Mouse (Mus musculus) mature B cell (primary cell): ENCODE results near the gene Ptpn1.

Source experiments
- in situ Hi-C: fragments of 300-500 bp; cut with MboI; formaldehyde crosslinking; loops from 2 replicates; pipeline ENCODE4 v1.14.3; 2019

Ptpn1 gene

DNA sequence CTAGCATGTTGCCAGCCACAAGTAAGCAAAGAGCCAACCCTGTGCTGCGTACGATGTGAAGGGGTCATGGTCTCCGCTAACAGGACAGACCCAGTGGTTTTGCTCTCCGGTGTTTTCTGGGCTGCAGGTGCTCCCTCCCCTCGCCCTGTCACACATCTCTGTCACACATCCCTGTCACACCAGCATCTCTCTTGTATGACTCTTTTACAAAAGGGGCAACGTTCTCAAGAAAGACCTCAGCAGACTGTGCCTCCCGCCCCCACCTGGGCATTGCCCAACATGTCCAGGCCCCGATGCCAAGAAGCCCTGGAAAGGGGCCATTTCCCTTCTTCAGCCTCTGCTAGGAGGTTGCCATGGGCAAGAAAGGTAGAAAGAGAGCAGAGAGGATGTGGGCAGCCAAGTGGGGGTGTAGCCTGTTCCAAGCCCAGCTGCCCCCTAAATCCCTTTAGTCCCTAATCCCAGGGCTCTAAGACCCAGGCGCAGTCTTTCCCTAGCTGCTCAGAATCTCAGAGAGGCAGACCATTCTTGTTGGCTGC is 10.8 kb upstream of the Ptpn1 start:
- in situ Hi-C loops, result no loop called here

DNA sequence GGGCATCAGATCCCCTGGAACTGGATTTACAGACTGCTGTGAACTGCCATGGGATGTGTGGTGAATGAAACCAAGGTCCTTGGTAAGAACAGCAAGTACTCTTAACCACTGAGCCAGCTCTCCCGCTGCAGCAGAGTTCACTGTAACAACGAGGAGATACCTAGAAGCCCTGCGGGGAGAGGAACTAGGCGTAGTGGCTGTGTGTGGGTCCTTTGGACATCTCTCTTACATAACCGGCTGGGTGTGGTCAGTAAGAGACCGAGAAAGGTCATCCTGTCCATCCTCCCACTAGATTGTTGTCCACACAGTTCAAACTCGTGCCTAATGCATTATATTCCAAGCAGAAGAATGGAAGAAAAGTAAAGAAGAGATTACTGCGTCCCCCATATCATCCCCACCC is 10.0 kb upstream of the Ptpn1 start:
- in situ Hi-C loops, result no loop called here

DNA sequence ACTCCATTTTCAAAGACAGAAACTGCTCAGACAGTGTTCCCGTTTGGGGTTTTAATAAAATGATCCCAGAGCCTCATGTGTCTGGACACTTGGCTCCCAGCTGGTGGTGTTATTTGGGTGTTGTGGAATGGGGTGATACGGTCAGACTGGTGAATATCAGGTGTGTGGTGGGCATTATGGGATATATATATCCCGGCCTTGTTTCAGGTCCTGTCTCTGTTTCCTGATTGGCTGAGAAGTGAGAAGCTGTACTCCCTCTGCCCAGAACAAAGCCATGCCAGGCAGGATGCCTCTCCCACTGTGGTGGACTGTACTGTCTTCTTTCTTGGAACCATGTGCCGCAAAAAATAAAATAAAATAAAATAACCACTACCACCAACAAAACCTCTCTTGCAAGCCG is 7.8 kb upstream of the Ptpn1 start:
- in situ Hi-C loops, result no loop called here

DNA sequence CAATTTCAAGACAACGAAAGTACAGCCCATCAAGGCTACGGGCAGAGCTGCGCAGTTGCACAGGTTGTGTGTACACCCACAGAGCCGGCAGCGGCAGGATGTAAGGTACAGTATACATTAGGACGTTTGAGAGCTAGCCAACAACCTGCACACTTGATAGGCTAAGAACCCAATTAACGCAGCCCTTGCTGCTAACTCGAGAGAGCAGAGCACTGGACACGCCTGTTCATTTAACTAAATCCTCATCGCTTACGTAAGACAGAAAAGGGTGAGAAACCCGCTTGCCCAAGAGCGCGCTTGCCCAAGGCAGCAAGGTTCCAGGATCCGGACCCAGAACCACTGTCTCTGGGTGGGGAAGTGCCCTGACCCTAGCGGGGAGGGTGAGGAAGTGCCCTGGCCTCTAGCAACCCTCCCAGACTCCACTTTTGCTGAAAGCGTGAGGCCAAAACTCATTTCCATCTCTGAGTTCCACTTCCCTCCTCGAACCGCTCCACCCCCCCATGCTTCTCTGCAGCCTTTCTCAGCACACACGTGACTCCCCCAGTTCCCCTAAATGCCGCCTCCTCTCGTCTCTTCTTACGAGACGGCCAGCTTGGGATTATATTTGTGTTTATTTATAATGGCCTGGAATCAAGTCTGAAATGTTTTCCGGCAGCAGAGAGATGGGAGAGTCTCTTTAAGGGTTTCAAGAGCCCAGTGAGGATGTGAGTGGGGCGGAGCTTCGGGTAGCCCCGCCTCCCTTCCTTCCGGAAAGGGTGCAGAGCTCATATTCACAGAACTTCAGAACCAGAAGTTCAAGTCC is 6.9 kb upstream of the Ptpn1 start:
- in situ Hi-C loops, result no loop called here

DNA sequence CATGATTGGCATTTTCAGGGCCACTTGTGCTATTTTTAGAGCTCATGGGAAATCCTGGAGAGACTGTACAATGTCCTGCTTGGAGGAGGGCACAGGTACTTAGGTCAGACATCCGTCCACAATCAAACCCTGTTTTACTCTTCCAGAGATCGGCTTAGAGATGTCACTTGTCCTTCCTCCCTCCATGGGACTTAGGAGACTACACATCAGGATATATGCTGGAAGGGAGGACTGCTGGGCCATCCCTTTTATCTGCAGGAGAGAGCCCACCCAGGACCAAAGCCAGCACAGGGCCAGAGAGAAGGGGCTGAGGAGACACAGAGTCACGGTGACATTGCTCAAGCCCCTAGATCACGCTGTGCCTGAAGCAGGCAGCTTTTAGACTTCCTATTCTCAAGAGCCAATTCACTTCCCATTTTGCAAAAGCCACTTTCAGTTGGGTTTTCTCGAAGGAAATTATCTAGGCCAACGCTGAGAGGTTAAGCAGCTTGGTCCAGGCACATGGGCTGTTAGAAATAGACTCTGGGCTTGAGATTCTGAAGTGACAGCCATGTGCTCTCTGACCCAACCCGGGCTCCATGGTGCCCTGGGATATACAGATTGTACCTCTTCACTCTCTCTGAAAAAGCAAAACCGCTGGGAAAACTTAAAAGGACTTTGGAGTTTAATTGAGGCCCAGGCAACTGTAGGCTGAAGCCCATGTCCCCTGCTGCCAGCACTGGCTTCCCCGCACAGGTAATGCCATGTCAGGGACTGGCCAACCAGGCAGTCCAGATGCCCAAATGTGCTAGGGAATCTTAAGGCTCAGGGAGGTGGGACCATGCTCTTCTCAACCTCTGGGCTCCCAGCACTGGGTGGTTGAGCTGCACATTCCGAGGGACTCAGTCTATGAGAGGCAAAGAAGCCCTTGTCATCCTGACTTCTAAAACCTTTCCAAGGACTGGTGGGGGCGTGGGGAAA is 5.7 kb upstream of the Ptpn1 start:
- in situ Hi-C loops, result no loop called here

DNA sequence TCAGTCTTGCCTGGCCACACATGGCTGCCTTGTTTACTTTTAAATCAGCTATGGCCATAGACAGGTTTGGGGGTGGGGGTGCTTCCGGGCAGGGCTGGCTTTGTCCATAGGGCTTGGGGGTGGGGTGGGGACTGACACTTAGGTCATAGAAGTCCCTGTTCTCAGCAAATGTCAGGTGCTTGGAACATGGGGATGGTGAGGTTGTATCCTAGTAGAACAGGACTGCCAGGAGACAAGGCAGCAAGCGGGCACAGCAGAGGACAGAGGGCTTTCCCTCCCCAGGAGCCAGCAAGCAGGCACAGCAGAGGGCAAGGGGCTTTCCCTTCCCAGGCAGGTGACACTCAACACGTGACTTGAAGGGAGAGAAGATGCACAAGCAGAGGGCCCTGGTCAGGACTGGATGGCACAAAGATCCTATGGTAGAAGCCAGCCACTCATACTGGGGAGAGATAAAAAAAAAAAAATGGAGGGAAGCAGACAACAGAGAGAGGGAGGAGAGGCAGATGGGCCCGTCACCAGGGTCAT is 3.8 kb upstream of the Ptpn1 start:
- in situ Hi-C loops, result no loop called here

DNA sequence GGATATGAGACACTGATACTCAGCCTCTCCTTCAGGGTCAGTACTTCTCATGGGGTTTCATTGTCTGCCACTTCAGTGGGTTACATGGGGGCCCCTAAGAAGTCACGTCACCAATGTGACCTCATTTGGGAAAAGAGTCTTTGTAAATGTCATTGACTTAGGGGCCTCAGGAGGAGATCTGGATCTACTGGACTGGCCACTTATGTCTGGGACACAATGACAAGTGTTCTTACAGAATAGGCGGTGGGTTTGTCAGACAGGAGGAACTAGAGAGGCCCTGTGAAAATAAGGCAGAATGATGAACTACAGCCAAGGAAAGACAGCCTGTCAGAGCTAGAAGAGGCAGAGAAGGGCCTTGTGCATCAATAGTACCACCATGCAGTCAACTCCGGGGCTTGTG is 2.9 kb upstream of the Ptpn1 start:
- in situ Hi-C loops, result no loop called here

DNA sequence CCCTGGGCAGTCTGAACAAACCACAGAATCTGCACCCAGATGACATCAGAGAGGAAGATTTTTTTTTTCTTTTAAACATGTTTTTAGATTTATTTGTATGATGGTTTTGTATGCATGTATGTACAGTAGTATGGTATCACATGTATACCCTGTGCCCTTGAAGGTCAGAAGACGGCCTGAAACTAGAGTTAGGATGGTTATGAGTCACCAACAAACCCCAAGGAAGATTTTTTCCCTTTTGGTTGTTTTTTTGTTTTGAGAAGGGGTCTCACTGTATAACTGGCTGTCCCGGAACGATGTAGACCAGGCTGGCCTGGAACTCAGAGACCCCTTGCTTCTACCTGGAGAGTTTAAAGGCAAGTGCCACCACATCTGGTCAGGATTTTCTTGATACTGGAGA is 882 bp upstream of the Ptpn1 start:
- in situ Hi-C loops, result no loop called here

DNA sequence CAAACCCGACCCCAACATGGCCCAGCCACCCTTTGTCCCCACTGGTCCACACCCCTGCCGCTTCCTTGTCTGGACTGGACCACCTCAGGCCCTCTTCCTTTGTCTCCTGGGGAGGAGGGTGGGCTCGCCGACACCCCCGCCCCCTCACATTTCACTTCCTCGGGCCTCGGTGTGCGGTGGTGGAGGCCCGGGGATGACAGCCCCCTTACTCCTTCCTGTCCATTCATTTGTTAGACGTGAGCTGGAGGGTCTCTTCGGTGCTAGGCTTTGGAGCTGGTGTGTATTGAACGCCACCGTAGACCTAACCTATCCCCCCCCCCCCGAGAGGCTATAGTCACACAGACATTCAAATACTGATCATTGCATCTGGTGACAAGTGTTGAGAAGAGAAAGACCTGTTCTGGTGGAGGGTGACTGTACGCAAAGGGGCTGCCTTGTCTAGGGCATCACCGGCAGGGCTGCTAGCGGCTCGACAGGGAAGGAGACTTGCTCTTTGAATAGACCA is 922 bp downstream of the Ptpn1 start:
- in situ Hi-C loops, result no loop called here

DNA sequence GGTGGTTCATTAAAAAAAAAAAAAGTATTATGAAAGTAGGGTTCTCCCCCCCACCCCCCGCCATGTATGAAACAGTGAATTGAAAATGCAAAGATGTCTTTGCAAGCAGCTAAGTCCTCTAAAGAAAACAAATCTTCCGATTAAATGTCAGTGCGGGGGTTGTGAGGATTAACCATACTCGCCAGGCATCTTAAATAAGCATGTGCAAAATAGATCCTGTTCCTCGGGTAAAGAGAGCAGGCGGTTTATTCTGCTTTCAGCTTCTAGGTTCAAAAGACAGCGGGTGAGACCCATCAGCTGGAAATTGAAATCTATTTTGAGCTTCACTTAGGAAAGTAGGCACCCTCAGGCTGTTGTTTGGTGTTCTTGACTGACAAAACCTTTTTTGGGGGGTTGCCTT is 1.5 kb downstream of the Ptpn1 start:
- in situ Hi-C loops, result no loop called here

DNA sequence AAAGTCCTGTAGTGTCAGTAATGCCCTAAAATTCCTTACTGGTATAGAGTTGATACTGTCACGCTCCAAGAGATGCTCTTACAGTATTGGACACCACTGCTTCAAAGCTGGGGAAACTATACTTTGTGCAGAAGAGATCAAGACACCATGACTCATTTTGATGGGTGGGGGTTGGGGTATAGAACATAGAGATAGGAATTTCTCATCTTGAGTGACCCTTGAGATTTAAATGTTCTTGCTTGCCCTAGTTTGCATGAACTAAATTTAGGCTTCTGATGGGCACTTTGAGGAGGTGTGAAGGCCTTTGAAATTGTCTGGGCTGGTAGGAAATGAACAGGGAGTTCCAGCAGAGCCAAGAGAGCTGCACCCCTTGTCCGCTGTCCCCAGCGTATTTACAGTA is 4.1 kb downstream of the Ptpn1 start:
- in situ Hi-C loops, result no loop called here

DNA sequence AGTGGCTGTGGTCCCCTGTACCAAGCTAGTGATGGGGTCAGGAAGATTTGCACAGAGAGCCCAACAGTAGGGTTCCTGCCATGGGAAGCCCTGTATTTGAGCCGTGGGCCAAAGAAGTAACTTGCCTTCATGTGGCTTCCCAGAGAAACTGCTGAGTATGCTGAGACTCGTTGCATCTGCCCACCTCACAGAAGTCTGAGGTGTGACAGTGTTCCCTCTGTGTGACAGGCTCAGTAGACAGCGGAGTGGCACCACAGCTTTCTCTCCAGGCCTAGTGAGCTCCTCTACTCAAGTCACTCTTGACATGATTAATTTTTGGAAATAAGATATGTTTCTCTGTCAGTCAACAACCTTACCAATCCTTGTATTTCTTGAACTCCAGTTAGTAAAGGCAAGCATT is 6.9 kb downstream of the Ptpn1 start:
- in situ Hi-C loops, result no loop called here

DNA sequence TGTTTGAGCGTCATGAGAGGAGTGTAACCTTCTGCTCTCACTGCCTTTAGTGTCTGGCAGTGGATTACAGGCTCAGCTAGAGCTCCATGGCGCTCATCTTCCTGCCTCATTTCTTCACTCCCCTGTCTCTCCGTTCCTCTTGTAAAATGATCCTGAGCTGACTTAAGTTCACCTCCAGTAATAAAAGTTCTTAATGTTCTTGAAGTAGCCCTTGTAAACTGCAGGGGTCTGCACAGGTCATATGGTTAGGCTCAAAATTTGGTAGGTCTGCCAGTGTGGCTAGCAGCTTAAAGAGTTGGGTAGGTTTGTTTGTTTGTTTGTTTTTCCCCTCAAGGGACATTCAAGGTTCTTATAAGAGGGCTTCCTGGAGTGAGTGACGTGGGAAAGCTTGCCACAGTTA is 7.3 kb downstream of the Ptpn1 start:
- in situ Hi-C loops, result no loop called here

DNA sequence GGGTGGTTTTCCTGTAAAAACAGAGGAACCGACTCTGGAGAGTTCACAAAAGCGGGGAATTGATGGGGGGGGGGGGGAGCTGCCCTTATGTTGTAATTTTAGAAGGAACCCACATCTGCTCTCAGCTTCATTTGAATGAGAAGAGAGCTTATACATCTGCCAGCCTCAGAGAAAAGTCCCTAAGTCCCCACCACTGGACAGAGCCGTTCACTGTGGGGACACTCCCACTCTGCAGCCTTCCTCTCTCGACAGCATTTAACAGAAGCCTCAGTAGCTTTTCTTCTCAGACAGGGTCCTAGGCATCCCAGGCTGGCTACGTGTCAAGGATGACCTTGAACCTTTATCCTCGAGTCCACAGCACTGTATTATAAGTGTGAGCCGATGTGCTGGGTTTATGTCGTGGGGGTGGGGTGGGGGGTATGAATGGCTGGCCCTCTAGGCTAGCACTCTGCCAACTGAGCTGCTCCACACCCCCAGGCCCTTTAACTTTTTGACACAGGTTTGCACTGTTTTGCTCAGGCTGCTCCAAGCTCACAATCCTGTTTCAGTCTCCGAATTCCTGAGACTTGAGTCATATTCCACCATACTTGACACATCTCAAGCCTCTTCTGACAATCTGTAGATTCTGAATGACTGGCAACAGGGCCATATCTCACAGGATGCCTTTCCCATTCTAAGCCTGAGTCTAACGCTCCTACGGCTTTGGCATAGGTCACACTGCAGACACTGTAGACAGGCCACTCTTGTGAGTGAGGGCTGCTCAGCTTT is 8.0 kb downstream of the Ptpn1 start:
- in situ Hi-C loops, result no loop called here

DNA sequence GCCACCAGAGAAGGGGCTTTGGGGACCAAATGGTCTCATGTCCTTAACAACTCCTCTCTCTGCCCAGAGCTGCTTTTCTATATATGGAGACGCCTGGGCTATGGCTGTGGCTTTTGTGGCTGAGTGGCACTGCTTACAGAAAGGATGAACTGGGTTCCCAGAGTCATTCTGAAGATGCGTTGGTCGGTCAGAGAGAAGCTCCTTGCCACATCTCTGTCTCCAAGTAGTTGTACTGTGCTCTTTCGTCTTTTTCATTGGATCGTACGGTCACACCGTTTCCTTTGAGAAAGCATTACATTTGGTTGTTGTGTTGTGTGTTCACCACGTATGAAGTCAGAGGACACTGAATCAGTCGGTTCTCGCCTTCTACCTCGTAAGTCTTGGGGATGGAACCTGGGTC is 8.8 kb downstream of the Ptpn1 start:
- in situ Hi-C loops, result no loop called here

DNA sequence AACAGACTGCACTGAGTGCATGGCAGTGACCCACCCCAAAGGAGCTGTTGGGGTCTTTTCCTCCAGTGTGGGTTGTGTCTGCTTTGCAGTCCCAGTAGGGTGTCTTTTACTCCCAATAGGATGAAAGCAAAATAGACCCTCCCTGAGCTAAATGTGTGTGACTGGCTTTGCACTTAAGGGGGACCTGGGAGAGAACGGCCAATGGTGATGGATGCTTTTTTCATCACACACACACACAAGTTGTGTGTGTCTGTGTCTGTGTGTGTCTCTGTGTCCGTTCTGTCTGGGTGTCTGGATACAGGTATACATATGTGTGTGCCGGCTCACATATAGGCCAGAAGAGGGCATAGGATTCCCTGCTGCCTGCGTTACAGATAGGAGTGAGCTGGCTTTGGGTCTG is 9.5 kb downstream of the Ptpn1 start:
- in situ Hi-C loops, result no loop called here

DNA sequence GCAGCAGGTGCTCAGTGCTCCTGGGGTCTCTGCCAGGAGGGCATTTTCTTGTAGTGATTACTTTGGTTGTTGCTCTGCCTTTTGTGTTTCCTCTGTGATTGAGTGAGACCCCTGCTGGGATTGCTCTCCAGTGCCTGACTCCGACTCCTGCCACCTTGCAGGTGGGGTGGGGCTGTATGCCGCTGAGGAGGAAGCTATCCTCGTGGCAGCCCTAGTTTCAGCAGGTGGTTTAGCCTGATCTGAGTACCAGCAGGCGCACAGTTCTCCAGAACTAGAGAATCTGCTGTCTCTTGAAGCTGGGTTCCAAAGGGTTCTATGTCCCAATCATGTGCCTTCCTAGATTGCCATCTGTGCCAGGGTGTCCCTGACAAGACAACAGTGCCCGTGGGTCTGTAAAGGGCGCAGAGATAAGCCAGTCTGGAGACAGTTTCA is 9.9 kb downstream of the Ptpn1 start:
- in situ Hi-C loops, result no loop called here

DNA sequence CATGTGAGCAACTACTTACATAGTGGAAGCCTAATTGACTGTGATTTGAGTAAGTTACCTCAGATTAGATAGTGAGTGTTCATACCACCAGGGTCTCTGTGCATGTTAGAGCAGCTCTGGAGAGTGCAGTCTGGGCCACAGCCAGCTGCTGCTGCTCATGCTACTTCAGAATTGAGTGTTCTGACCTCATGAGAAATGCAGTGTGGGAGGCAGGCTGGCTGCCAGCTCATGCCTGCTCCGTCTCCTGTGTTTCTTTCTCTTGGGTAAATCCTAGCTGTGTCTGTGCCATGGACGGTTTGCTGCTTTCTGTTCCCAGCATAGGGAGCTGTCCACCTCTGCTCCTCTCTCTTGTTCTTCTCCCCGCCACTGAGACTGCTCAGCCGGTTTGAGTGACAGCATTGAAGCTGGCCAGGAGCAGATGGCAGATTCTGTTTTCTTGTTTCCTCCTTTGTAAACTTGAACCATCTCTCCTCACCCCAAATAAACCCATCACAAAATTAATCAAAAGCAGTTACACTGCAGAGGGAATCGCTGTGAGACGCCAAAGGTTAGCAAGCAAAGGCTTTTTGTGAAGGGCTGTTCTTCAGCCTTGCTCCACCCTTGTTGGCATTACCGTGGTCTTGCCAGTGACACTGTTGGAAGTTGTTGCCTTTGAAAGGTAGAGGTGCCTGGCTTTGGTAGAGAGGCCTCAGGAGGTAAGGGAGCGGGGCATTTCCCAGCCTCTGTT is 10.5 kb downstream of the Ptpn1 start:
- in situ Hi-C loops, result no loop called here

DNA sequence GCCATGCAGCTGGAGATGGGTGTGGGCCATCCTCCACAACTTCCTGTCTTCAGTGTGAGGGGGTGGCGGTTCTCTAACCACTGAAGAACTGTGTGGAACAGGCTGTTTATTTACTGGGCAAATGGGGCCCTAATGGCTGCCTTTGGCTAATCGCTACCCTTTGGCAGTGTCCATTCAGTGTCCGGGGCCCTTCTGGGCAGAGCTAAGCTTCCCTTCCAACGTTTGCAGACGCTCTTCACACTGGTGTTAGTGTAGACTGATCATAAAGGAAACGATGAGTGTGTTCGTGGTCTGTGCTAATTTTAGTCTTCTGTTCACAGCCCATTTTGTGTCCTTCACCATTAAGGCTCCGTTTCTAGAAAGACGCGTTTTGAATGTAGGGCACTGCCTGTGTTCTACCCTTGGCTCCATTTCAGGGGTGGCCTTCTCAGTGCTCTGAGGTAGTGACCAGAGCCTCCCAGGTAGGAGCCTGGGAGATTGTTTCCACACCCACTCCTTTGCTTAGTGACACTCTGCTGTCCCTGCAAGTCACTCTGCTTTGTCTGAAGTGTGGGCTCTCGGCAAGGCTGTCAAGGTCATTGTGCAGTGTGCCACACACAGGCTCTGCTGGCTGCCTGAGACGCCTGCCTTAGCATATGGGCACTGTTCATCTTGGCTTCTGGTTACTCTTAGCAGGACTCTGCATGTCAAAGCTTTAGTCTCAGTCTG is 11.2 kb downstream of the Ptpn1 start:
- in situ Hi-C loops, result no loop called here

DNA sequence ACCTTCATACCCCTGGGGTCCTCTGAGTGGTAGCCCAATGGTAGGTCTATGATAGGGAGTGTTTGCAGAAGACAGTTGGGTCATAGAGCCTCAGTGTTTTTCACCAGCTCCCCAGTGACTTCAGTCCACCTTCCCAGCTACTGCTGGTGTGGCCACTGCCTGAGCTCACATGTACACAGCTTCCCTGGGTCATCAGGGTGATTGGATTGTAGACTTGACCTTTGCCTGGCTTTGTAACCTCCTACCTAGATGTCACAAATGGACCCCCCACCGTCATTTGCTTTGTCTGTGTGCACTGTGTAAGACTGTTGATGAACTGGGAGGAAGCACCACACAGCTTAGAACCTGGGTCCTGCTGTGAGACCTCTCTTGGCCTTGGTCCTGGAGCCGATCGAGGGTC is 12.3 kb downstream of the Ptpn1 start:
- in situ Hi-C loops, result no loop called here
